Mouse (Mus musculus): ENCODE measurements at regions not wholly inside any gene's neighbourhood (a gene's known extent, or its start where the extent isn't known, plus 50 kb on each side); places are given as distances from the start of the nearest gene placed in this dataset.

DNA sequence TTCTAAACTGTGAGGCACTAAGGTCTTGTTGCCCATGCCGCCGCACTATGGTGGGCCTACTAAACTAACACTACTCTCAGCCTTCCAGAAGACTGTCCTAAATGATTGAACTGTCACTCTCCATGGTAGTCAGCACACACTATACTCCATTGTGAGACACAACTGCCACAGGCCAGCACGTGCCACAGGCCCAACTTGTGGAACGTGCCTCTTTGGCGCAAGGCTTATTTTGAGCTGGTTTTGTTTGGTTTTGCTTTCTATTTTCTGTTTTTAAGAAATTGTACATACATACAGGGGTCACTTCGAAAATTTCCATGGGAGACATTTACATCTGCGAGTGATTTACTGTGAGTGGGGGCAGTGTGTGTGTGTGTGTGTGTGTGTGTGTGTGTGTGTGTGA lies 126.8 kb upstream of the 3110018I06Rik start:
- TF ChIP-seq MAFK (IDR thresholded peaks at IDR 0.05; ENCODE audit: insufficient read depth, low read depth, low read length) = no peak
- TF ChIP-seq CHD2 (IDR thresholded peaks at IDR 0.05; ENCODE audit: low read depth, low read length) = no peak
- TF ChIP-seq HCFC1 (IDR thresholded peaks at IDR 0.05; ENCODE audit: borderline replicate concordance, insufficient read depth, low read length) = no peak
- no peak for TF ChIP-seq ZNF384 (IDR thresholded peaks at IDR 0.05; ENCODE audit: low read depth, low read length)

All from ES-E14 (cell line).